Mouse (Mus musculus): Measurements from ENCODE around the gene Nrp1. TPM values are rescaled to one million over a fixed set of nuclear protein-coding genes. Genes with fewer than 3 reads are reported as not detected.

Nrp1 gene
- total and polyA plus RNA-seq, 3 experiments, result 7.3 to 14.7 (median 11.9) TPM

- in situ Hi-C loops (cut with MboI; ENCODE audit: low pct_ligation_motif_present, low pct_unique_long_range_greater_than_20kb, low sequenced_read_pairs), result no loop called here
- TF ChIP-seq RAD21 (IDR thresholded peaks at IDR 0.05; ENCODE audit: low read depth, low read length) (no peak), ZNF384 (IDR thresholded peaks at IDR 0.05; ENCODE audit: low read depth, low read length) (no peak)
- no peaks in the 10 kb centered on the region for H3K36me3 ChIP-seq (replicated peaks in 1 of 2; ENCODE audit: control insufficient read depth in 1 of 2, insufficient read depth in 1 of 2, low read length in 1 of 2)
- H3K4me3 ChIP-seq (replicated peaks in 1 of 3; ENCODE audit: low read depth in 2 of 3, low read length in 2 of 3, poor library complexity in 1 of 3), result no peak overlapping the region
- H3K27me3 ChIP-seq (replicated peaks), result no peaks in the 10 kb centered on the region
- no peaks in the 10 kb centered on the region for H3K4me1 ChIP-seq (ENCODE audit: control insufficient read depth in 1 of 2, insufficient read depth in 2 of 2)
- no peaks in the 10 kb centered on the region for H3K79me2 ChIP-seq (replicated peaks; ENCODE audit: control insufficient read depth, extremely low read depth, insufficient read depth, poor library complexity, severe bottlenecking)
- dilution Hi-C loops (cut with MboI; ENCODE audit: extremely low pct_ligation_motif_present, extremely low pct_unique_long_range_greater_than_20kb, low sequenced_read_pairs), result no loop called here
- H3K9ac ChIP-seq (ENCODE audit: insufficient read depth, low read depth), result no peak overlapping the region
- no peak for DNase-seq (ENCODE audit: extremely low read depth)
- H3K4me2 ChIP-seq (ENCODE audit: insufficient read depth, low read depth, poor library complexity, severe bottlenecking), result no peak overlapping the region
- H3K27ac ChIP-seq (ENCODE audit: insufficient read depth, low read depth), result no peak overlapping the region
- H3K9me3 ChIP-seq (replicated peaks; ENCODE audit: low read length), result no peaks in the 10 kb centered on the region
These were observed 28.9 kb upstream of the Nrp1 start for GRCm38 (mm10) chr8:128329502-128329901.

GRCm38 (mm10) chr8:128335976-128336375, 22.4 kb upstream of the Nrp1 start:
- Histone ChIP-seq H3K79me2 (replicated peaks; ENCODE audit: control insufficient read depth, extremely low read depth, insufficient read depth, poor library complexity, severe bottlenecking) (no peaks in the 10 kb centered on the region), H3K4me3 (replicated peaks in 1 of 3; ENCODE audit: low read depth in 2 of 3, low read length in 2 of 3, poor library complexity in 1 of 3) (no peak overlapping the region), H3K9ac (ENCODE audit: insufficient read depth, low read depth) (no peak overlapping the region), H3K4me1 (ENCODE audit: control insufficient read depth in 1 of 2, insufficient read depth in 2 of 2) (no peaks in the 10 kb centered on the region), H3K36me3 (replicated peaks in 1 of 2; ENCODE audit: control insufficient read depth in 1 of 2, insufficient read depth in 1 of 2, low read length in 1 of 2) (no peaks in the 10 kb centered on the region), H3K4me2 (ENCODE audit: insufficient read depth, low read depth, poor library complexity, severe bottlenecking) (no peak overlapping the region), H3K27me3 (replicated peaks) (no peaks in the 10 kb centered on the region), H3K27ac (ENCODE audit: insufficient read depth, low read depth) (no peak overlapping the region), H3K9me3 (replicated peaks; ENCODE audit: low read length) (no peaks in the 10 kb centered on the region)
- no peak for TF ChIP-seq MEF2A (IDR thresholded peaks at IDR 0.05; ENCODE audit: borderline replicate concordance, low read depth, low read length)
- TF ChIP-seq UBTF (IDR thresholded peaks at IDR 0.05; ENCODE audit: low read depth, low read length), result no peak
- no peak for TF ChIP-seq CTCF (conservative IDR thresholded peaks at IDR 0.05 in 1 of 2, IDR thresholded peaks at IDR 0.05 in 1 of 2; ENCODE audit: low read depth in 2 of 2, low read length in 2 of 2)
- TF ChIP-seq E2F4 (IDR thresholded peaks at IDR 0.05; ENCODE audit: insufficient replicate concordance, low read depth, low read length), result no peak
- no peak for TF ChIP-seq TBP (conservative IDR thresholded peaks at IDR 0.05; ENCODE audit: low read depth, low read length)
- TF ChIP-seq MAFK (IDR thresholded peaks at IDR 0.05; ENCODE audit: insufficient replicate concordance, low read length), result no peak
- TF ChIP-seq CHD1 (IDR thresholded peaks at IDR 0.05; ENCODE audit: low read depth, low read length), result no peak
- no peak for TF ChIP-seq ZMIZ1 (IDR thresholded peaks at IDR 0.05; ENCODE audit: low read depth, low read length)
- TF ChIP-seq ZC3H11A (IDR thresholded peaks at IDR 0.05; ENCODE audit: low read depth, low read length), result no peak
- TF ChIP-seq SMC3 (IDR thresholded peaks at IDR 0.05; ENCODE audit: low read depth, low read length), result no peak
- TF ChIP-seq POLR2AphosphoS2 (IDR thresholded peaks at IDR 0.05; ENCODE audit: low read depth, low read length), result no peak
- no peak for TF ChIP-seq EP300 (IDR thresholded peaks at IDR 0.05; ENCODE audit: low read length)
- no peak for TF ChIP-seq USF1 (IDR thresholded peaks at IDR 0.05; ENCODE audit: low read depth, low read length)
- TF ChIP-seq HCFC1 (IDR thresholded peaks at IDR 0.05; ENCODE audit: low read depth, low read length), result no peak
- TF ChIP-seq ZNF384 (IDR thresholded peaks at IDR 0.05; ENCODE audit: low read depth, low read length), result no peak
- TF ChIP-seq KAT2A (IDR thresholded peaks at IDR 0.05; ENCODE audit: insufficient replicate concordance, low read length), result no peak
- no peak for TF ChIP-seq MYC (IDR thresholded peaks at IDR 0.05; ENCODE audit: low read depth, low read length)
- no peak for TF ChIP-seq TCF12 (IDR thresholded peaks at IDR 0.05; ENCODE audit: low read depth, low read length)
- TF ChIP-seq SIN3A (IDR thresholded peaks at IDR 0.05; ENCODE audit: low read length), result no peak
- DNase-seq (ENCODE audit: extremely low read depth), result no peak
- dilution Hi-C loops (cut with MboI; ENCODE audit: extremely low pct_ligation_motif_present, extremely low pct_unique_long_range_greater_than_20kb, low sequenced_read_pairs) (no loop called here), in situ Hi-C loops (cut with MboI; ENCODE audit: low pct_ligation_motif_present, low pct_unique_long_range_greater_than_20kb, low sequenced_read_pairs) (no loop called here)

All from CH12.LX (cell line).